Mouse (Mus musculus) embryonic facial prominence, embryonic 12.5 days (tissue): ENCODE measurements around the gene Ehd2. TPM values are rescaled to one million over a fixed set of nuclear protein-coding genes. Genes with fewer than 3 reads are reported as not detected.

Experiments used
- ATAC-seq: fragments of 200-750 bp; cut with Nextera tagmentation; 2 replicates; pipeline ENCODE4 v1.8.0; 2017; ENCODE audit not compliant: insufficient number of reproducible peaks, insufficient read depth, low FRiP score, low TSS enrichment
- H3K27ac ChIP-seq: fragments of 300-500 bp; sonication (generic); 2 replicates; pipeline ENCODE4 v1.5.1; 2016; ENCODE audit warnings: mild to moderate bottlenecking
- H3K27me3 ChIP-seq: fragments of 300-500 bp; sonication (generic); 2 replicates; pipeline ENCODE4 v1.6.1; 2016; ENCODE audit warnings: mild to moderate bottlenecking, moderate library complexity
- H3K36me3 ChIP-seq: fragments of 300-500 bp; sonication (generic); 2 replicates; pipeline ENCODE4 v1.6.1; 2016; ENCODE audit warnings: mild to moderate bottlenecking
- H3K4me1 ChIP-seq: fragments of 300-500 bp; sonication (generic); 2 replicates; pipeline ENCODE4 v1.6.1; 2016
- H3K4me2 ChIP-seq: fragments of 300-500 bp; sonication (generic); replicated peaks from 2 replicates; pipeline ENCODE4 v1.6.1; 2016; ENCODE audit warnings: mild to moderate bottlenecking, moderate library complexity
- H3K4me3 ChIP-seq: fragments of 300-500 bp; sonication (generic); 2 replicates; pipeline ENCODE4 v1.5.1; 2016; ENCODE audit warnings: mild to moderate bottlenecking
- H3K9ac ChIP-seq: fragments of 300-500 bp; sonication (generic); 2 replicates; pipeline ENCODE4 v1.6.1; 2016; ENCODE audit warnings: mild to moderate bottlenecking, moderate library complexity
- H3K9me3 ChIP-seq: fragments of 300-500 bp; sonication (generic); 2 replicates; pipeline ENCODE4 v1.6.1; 2016; ENCODE audit warnings: mild to moderate bottlenecking, moderate library complexity
- WGBS: fragments of 180-500 bp; shearing (Covaris S2); methylation state at CpG from one replicate; pipeline ENCODE4 v1.1.7; 2016; 5-methylcytosine and 5-hydroxymethylcytosine counted together
- polyA plus RNA-seq: library from polyadenylated mRNA; unstranded; fragments of >200 nt; fragmentation: Nextera tagmentation; extraction: Ambion mirVana; gene quantifications from 2 replicates; pipeline ENCODE4 v1.2.1, GENCODE M21; 2016

The Ehd2 gene
- polyA plus RNA-seq, 1 experiment from 2014 or later = 20.4 TPM

GRCm38 (mm10) chr7:16002171-16002570 is 34.8 kb upstream of the Ehd2 start:
- ATAC-seq = no peak
- Histone ChIP-seq H3K27me3 (no peaks in the 10 kb centered on the region), H3K27ac (no peak overlapping the region), H3K9me3 (no peaks in the 10 kb centered on the region), H3K4me2 (no peak overlapping the region), H3K36me3 (peaks cover 33% of the 10 kb centered on the region), H3K4me3 (no peak overlapping the region), H3K9ac (no peak overlapping the region), H3K4me1 (no peaks in the 10 kb centered on the region)
- WGBS = 91% methylated on average over 5 of the region's 5 CpGs

- Histone ChIP-seq H3K27me3 (no peaks in the 10 kb centered on the region), H3K27ac (no peak overlapping the region), H3K36me3 (peaks cover 38% of the 10 kb centered on the region), H3K9me3 (no peaks in the 10 kb centered on the region), H3K4me1 (no peaks in the 10 kb centered on the region), H3K4me2 (no peak overlapping the region), H3K9ac (no peak overlapping the region), H3K4me3 (no peak overlapping the region)
- no peak for ATAC-seq
- 89% methylated on average over 1 of the region's 1 CpGs for WGBS
Measured at GRCm38 (mm10) chr7:16001691-16002090, 34.3 kb upstream of the Ehd2 start.

- Histone ChIP-seq H3K4me3 (no peak overlapping the region), H3K4me1 (no peaks in the 10 kb centered on the region), H3K36me3 (peaks cover 71% of the 10 kb centered on the region), H3K9me3 (no peaks in the 10 kb centered on the region), H3K4me2 (no peak overlapping the region), H3K27me3 (no peaks in the 10 kb centered on the region), H3K27ac (no peak overlapping the region), H3K9ac (no peak overlapping the region)
- WGBS = 95% methylated on average over 4 of the region's 4 CpGs
- no peak for ATAC-seq
Measured at GRCm38 (mm10) chr7:15993789-15994188, 26.4 kb upstream of the Ehd2 start.

GRCm38 (mm10) chr7:15993152-15993551 is 25.8 kb upstream of the Ehd2 start:
- no peaks in the 10 kb centered on the region for H3K9me3 ChIP-seq
- H3K27me3 ChIP-seq = no peaks in the 10 kb centered on the region
- H3K27ac ChIP-seq = no peak overlapping the region
- peaks cover 77% of the 10 kb centered on the region for H3K36me3 ChIP-seq
- ATAC-seq = no peak
- H3K4me2 ChIP-seq = no peak overlapping the region
- no peaks in the 10 kb centered on the region for H3K4me1 ChIP-seq
- no peak overlapping the region for H3K9ac ChIP-seq
- WGBS = 77% methylated on average over 3 of the region's 3 CpGs
- H3K4me3 ChIP-seq = no peak overlapping the region

- no peaks in the 10 kb centered on the region for H3K27me3 ChIP-seq
- 95% methylated on average over 3 of the region's 3 CpGs for WGBS
- H3K9ac ChIP-seq = no peak overlapping the region
- no peak for ATAC-seq
- H3K4me3 ChIP-seq = no peak overlapping the region
- no peak overlapping the region for H3K4me2 ChIP-seq
- H3K36me3 ChIP-seq = peaks cover 77% of the 10 kb centered on the region
- no peaks in the 10 kb centered on the region for H3K4me1 ChIP-seq
- H3K27ac ChIP-seq = no peak overlapping the region
- H3K9me3 ChIP-seq = 0 out of 2 replicates have a peak, but pooled peaks cover 3% of the 10 kb centered on the region
Measured at GRCm38 (mm10) chr7:15991764-15992163, 24.4 kb upstream of the Ehd2 start.

GRCm38 (mm10) chr7:15987661-15988356 is 20.4 kb upstream of the Ehd2 start:
- Histone ChIP-seq H3K4me2 (no peak overlapping the region), H3K4me3 (no peak overlapping the region), H3K9me3 (0 out of 2 replicates have a peak, but pooled peaks cover 3% of the 10 kb centered on the region), H3K9ac (no peak overlapping the region), H3K27me3 (no peaks in the 10 kb centered on the region), H3K36me3 (peaks cover 59% of the 10 kb centered on the region), H3K4me1 (no peaks in the 10 kb centered on the region), H3K27ac (no peak overlapping the region)
- ATAC-seq = 0 out of 2 replicates have a peak, but pooled peaks have one; percentile 14
- WGBS = 96% methylated on average over 16 of the region's 16 CpGs

GRCm38 (mm10) chr7:15982729-15983407 is 15.5 kb upstream of the Ehd2 start:
- H3K4me3 ChIP-seq = no peak overlapping the region
- ATAC-seq = no peak
- peaks cover 68% of the 10 kb centered on the region for H3K36me3 ChIP-seq
- 0 out of 2 replicates have a peak, but pooled peaks cover 3% of the 10 kb centered on the region for H3K9me3 ChIP-seq
- no peaks in the 10 kb centered on the region for H3K27me3 ChIP-seq
- no peak overlapping the region for H3K4me2 ChIP-seq
- H3K27ac ChIP-seq = no peak overlapping the region
- 48% methylated on average over 4 of the region's 4 CpGs for WGBS
- no peak overlapping the region for H3K9ac ChIP-seq
- no peaks in the 10 kb centered on the region for H3K4me1 ChIP-seq

- Histone ChIP-seq H3K4me3 (no peak overlapping the region), H3K4me1 (no peaks in the 10 kb centered on the region), H3K9me3 (no peaks in the 10 kb centered on the region), H3K27me3 (no peaks in the 10 kb centered on the region), H3K9ac (no peak overlapping the region), H3K27ac (no peak overlapping the region), H3K36me3 (peaks cover 68% of the 10 kb centered on the region), H3K4me2 (no peak overlapping the region)
- 88% methylated on average over 4 of the region's 4 CpGs for WGBS
- no peak for ATAC-seq
Measured at GRCm38 (mm10) chr7:15981538-15981937, 14.2 kb upstream of the Ehd2 start.

GRCm38 (mm10) chr7:15980246-15980645 is 12.9 kb upstream of the Ehd2 start:
- H3K4me1 ChIP-seq = no peaks in the 10 kb centered on the region
- no peak for ATAC-seq
- no peak overlapping the region for H3K27ac ChIP-seq
- no peaks in the 10 kb centered on the region for H3K27me3 ChIP-seq
- no peak overlapping the region for H3K4me3 ChIP-seq
- no peaks in the 10 kb centered on the region for H3K9me3 ChIP-seq
- WGBS = 82% methylated on average over 8 of the region's 8 CpGs
- peaks cover 68% of the 10 kb centered on the region for H3K36me3 ChIP-seq
- H3K9ac ChIP-seq = no peak overlapping the region
- H3K4me2 ChIP-seq = no peak overlapping the region

GRCm38 (mm10) chr7:15975904-15976303 is 8.5 kb upstream of the Ehd2 start:
- H3K9me3 ChIP-seq = no peaks in the 10 kb centered on the region
- H3K36me3 ChIP-seq = peaks cover 89% of the 10 kb centered on the region
- H3K27ac ChIP-seq = no peak overlapping the region
- H3K4me1 ChIP-seq = no peaks in the 10 kb centered on the region
- H3K4me2 ChIP-seq = no peak overlapping the region
- ATAC-seq = no peak
- no peak overlapping the region for H3K9ac ChIP-seq
- no peak overlapping the region for H3K4me3 ChIP-seq
- WGBS = 76% methylated on average over 4 of the region's 4 CpGs
- H3K27me3 ChIP-seq = no peaks in the 10 kb centered on the region

GRCm38 (mm10) chr7:15975451-15975850 is 8.1 kb upstream of the Ehd2 start:
- Histone ChIP-seq H3K9me3 (no peaks in the 10 kb centered on the region), H3K4me1 (no peaks in the 10 kb centered on the region), H3K9ac (no peak overlapping the region), H3K36me3 (peaks cover 87% of the 10 kb centered on the region), H3K27me3 (no peaks in the 10 kb centered on the region), H3K27ac (no peak overlapping the region), H3K4me2 (no peak overlapping the region), H3K4me3 (no peak overlapping the region)
- ATAC-seq = no peak
- WGBS = 90% methylated on average over 10 of the region's 10 CpGs

- Histone ChIP-seq H3K9me3 (no peaks in the 10 kb centered on the region), H3K4me1 (no peaks in the 10 kb centered on the region), H3K27me3 (no peaks in the 10 kb centered on the region), H3K27ac (no peak overlapping the region), H3K9ac (no peak overlapping the region), H3K4me3 (no peak overlapping the region), H3K36me3 (peaks cover 86% of the 10 kb centered on the region), H3K4me2 (no peak overlapping the region)
- no peak for ATAC-seq
- 60% methylated on average over 5 of the region's 5 CpGs for WGBS
Measured at GRCm38 (mm10) chr7:15974712-15975111, 7.3 kb upstream of the Ehd2 start.
